Mouse (Mus musculus): Measurements from ENCODE around the gene Golph3l.
"Not testable (repeated sequence)": the region's sequence is repeated elsewhere in the genome, so short reads cannot be mapped to it uniquely, and the experiment has no call there.

Golph3l gene

DNA sequence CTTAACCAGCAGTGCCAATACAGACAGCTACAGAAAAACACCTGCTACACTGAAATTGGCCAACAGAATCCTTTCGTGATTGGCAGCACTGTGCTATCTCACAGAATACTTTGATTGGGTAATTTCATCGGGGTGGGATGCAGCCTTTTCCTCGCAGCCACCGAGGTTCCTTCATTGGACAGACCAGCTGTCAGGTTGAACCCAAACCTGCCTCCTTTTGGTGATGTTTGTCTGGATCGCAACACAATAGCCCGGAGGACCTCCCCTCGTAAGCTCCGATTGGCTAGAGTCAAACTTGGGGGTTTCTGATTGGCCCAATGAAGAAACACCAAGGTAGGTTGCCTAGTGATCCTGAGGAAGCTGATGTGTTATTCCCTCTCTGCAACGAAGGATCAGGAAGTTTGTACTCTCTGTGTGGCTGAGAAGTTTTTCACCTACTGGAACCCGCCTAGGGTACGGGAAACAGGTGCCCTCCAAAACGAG, at the start of gene Golph3l:
Gene Golph3l, plus strand, starts transcription at position 331 of the 483 bp plus-strand sequence.
- DNase-seq (ENCODE audit: low spot score): peak; percentile 98

DNA sequence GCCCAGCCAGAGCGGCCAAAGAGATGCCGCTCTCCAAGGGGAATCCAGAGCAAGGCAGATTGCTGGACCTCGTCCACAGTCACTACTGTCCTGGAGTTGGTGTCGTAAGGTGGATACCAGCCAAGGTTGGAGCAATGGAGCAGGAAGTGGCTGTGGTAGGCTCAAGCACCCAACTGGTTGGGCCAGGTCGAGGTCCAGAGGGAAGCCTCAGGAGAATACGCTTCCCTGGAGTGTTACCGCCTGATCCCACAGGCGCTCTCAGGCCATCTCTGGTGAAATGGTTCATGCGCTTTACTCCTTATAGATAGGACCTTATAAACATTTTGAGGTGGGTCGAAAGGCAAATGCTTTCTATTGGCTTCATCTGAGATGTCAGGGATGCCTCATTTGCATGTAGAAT, 49.8 kb upstream of the Golph3l start:
- no peak for DNase-seq (ENCODE audit: low spot score)

DNA sequence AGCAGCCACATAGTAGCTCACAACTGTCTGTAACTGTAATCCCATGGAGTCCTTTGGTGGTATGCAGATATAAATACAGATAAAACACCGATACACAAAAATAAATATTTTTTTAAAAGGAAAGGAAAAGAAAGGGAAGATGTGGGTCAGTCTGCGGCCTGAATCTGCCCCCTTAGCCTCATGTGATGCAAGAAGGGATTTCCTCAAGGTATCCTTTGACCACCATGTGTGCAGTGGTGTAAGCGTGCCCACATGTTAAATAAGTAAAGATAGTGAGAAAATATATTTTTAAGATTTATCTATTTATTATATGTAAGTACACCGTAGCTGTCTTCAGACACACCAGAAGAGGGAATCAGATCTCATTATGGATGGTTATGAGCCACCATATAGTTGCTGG, 48.9 kb upstream of the Golph3l start:
- DNase-seq (ENCODE audit: low spot score): no peak

DNA sequence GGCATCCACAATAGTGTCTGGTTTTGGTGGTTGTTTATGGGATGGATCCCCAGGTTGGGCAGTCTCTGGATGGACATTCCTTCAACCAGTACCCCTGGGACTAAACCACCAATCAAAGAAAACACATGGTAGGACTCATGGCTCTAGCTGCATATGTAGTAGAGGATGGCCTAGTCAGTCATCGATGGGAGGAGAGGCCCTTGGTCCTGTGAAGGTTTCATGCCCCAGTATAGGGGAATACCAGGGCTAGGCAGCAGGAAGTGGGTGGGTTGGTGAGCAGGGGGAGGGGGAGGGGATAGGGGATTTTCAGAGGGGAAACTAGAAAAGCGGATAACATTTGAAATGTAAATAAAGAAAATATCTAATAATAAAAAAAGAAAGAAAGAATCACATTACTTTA, 47.5 kb upstream of the Golph3l start:
- not testable (repeated sequence) for DNase-seq (ENCODE audit: low spot score)

DNA sequence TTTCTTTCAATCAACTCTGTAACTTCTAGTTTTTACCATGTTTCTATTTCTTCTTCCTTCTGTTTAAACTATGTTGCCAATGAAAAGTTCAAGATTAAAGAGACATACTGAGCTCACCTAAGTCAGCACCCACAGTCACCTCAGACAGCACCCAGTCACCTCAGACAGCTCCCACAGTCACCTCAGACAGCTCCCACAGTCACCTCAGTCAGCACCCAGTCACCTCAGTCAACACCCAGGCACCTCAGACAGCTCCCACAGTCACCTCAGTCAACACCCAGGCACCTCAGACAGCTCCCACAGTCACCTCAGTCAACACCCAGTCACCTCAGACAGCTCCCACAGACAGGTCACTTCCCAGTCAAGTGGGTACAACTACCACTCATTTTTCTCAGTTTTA, 46.6 kb upstream of the Golph3l start:
- no peak for DNase-seq (ENCODE audit: low spot score)

DNA sequence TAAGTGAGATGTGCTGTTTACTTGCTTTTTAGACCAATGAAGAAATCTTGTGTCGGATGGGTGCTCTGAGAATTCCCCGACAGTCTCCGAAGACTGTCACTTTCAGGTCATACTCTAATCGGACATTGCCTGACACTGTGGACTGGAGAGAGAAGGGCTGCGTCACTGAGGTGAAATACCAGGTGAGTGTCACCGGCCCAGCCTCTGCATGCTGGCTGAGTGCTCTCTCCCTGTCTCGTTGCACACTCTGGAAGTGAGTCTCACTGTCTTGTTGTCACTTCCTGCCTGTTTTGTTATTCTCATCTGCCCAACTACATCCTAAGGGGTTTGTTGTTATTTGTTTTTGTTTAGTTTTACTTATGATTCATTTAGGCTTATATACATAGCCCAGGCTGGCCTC, 45.8 kb upstream of the Golph3l start:
- no peak for DNase-seq (ENCODE audit: low spot score)

DNA sequence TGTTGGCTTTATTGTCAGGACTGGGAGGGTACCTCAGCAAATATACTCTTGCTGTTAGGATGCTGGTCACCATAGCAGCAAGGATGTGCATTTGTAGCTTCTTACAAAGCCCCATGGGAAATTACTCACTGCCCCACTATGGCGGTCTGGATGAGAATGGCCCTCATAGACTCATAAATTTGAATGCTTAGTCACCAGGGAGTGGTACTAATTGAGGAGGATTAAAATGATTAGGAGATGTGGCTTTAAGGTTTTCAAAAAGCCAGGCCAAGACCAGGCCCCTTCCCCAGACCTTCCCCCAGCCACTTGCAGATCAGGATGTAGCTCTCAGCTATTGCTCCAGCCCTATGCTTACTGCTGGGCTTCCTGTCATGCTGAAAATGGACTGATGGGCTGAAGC, 38.6 kb upstream of the Golph3l start:
- peak; percentile 83 for DNase-seq (ENCODE audit: low spot score)

DNA sequence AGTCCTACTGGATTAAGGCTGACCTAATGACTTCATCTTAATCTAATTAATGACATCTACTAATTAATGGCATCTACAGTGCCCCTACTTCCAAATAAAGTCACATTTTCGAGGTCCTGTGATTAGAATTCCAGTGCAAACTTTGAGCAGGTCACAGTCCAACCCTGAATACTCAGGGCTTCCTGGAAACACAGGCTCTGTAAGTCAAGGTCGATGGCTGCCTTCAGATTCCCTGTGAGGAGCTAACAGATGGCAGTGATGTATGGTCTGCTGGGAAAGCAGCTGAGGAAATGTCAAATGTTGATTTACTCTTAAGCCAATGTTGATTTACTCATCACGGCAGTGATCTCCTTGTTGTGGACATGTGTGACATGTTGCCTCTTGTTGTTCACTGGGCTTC, 34.7 kb upstream of the Golph3l start:
- DNase-seq (ENCODE audit: low spot score): no peak

DNA sequence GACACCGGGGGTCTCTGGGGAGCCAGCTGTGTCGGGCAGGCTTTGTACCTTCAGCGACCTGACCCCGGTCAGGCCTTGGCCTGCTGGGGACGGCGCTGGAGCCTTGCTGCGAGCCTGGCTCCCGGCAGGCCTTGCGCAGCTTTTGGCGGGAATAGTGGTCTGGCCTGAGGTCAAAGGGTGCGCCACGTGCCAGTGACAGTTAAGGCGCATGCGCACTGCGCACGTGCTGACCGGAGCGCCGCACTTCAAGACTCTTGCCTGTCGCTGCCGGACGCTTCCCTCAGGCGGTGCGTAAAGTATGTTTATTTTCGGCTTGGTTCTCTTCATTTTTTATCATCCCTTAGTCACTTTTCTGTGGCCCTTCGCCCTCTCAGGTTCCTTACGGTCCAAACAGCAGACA, 29.3 kb upstream of the Golph3l start, which contains the start of gene Hormad1:
Gene Hormad1, plus strand, starts transcription at position 241 of the 400 bp plus-strand sequence.
- DNase-seq (ENCODE audit: low spot score): no peak

DNA sequence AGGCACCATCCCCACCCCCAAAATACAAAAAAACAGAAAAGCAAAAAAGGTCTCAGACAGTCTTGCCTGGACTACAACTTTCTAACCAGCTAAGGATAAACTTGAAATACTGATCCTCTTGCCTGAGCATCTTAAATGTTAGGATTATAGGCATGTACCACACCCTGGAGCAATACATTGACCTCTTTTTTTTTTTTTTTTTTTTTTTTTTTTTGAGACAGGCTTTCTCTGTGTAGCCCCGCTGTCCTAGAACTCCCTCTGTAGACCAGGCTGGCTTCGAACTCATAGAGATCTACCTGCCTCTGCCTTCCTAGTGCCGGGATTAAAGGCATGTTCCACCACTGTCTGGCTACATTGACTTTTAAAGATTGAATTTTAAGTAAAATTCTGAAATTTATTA, 28.0 kb upstream of the Golph3l start:
- no peak for DNase-seq (ENCODE audit: low spot score)

DNA sequence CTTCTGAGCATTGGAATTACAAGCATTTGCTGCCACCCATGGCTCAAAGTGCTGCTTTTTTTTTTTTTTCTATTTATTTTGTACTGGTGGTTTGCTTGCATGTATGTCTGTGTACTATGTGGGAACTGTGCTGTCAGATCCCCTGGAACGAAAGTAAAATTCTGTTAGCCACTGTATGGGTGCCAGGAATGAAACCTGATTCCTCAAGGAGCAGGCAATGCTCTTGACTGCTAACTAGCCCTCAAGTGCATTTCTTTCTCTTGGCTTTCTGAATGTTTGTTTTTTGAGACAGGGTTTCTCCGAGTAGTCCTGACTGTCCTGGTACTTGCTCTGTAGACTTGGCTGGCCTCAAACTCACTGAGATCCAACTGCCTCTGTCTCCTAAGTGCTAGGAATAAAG, 26.9 kb upstream of the Golph3l start:
- peak; percentile 14 for DNase-seq (ENCODE audit: low spot score)

DNA sequence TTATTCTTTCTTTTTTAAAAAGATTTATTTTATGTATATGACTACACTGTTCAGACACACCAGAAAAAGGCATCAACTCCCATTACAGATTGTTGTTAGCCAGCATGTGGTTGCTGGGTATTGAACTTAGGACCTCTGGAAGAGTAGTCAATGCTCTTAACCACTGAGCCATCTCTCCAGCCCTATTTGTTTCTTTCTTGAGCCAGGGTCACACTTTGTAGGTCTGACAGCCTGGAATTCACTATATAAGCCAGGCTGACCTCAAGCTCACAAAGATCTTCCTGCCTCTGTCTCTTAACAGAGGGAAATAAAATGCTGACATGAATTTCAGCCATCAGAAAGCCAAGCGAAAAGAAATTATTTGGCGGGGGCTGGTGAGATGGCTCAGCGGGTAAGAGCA, 19.1 kb upstream of the Golph3l start:
- DNase-seq (ENCODE audit: low spot score): no peak

DNA sequence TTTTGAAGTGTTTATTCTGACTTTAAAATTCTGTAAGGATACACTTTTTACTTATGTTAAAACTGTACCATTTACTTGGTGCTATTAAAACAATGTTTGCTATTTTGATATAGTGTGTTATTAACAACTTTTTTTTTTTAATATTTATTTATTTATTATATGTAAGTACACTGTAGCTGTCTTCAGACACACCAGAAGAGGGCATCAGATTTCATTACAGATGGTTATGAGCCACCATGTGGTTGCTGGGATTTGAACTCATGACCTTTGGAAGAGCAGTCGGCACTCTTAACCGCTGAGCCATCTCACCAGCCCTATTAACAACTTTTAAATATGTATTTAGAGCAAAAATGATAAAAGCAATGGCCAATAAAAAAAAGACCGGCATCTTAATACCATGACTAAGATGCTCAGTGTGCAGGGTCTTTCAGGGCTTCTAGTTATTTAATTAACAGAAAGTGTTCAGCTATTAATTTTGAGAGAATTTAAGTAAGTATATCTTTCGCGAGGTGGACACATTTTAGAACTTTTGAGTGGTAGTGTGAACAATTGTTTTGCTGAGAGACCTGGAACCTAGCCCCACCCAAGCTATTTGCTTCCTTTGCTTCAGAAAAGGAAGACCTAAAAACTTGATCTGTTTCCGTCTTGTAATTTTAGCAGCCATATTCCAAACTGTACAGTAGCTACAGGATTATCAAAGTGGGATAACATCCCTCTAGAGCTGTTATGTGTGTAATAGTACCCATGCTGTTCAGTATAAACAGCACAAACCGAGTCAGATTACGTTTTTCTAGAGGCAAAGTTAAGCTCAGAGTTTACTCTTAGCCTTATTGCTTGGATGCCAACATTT, 755 bp upstream of the Golph3l start:
- peak; percentile 42 for DNase-seq (ENCODE audit: low spot score)

DNA sequence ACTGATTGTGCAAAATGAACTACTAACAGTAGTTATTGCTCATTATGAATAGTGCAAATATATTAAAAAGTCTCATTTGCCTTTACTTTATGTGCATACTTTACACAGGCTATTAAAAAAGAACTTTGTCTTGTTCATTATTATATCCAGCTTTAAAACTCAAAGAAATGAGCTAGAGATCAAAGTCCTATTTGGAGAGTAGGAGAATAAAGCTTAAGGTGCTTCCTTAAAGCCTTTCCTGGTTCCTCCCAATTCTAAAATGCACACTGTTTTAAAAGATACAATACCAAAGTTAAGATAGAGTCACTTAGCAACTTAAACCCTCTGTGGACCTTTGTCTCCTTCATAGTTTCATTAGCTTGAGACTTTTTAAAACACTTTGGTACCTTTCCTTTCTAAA, 10.0 kb downstream of the Golph3l start:
- no peak for DNase-seq (ENCODE audit: low spot score)

DNA sequence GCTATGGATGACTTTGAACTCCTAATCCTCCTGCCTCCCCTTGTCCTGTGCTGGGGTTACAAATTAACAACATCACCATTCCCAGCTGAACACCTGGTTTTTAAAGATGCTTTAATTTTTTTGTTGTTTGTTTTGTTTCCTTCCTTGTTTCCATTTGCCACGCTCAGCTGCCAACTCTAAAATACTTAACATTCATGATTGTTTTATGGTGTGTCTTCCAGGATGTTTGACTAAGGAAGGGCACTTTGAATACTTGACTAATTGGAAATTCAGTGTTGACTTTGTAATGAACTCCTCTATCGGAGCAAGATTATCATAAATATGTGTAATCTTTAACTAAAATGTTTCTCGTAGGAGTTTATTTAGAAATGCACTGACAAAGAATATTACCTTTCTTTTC, 12.6 kb downstream of the Golph3l start:
- no peak for DNase-seq (ENCODE audit: low spot score)

DNA sequence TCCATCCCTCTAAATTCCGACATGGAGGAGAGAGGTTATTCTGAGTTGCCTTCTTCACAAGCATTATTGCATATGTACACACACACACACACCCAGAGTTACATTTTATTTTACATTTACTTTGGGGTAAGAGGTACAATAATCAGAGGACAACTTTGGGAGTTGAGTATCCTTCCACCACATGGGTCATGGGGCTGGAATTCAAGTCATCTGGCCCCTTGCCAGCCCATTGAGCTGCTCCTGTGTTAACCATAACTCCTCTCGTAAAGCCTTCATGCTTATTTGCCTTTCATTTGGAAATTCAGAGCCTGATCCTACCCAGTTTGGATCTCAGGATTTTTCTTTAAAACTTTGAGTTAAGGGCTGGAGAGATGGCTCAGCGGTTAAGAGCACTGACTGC, 17.4 kb downstream of the Golph3l start:
- no peak for DNase-seq (ENCODE audit: low spot score)

DNA sequence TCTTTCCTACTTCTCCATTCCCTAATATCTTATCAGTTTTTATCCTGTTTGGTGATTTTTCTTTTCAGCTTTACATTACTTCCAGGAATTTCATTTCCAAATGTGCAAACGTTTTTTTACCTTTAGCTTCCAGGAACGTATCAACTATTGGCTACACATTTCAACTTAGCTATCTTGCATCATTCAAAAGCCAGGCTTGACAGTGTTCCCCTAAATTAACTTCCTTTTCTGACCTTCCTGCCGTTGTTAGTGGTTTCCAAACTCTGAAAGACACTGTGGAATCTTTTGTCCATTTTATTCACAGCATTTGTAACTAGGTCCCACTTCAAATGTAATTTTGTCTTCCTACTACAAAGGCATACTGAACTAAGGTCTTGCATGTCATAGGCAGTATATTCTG, 20.5 kb downstream of the Golph3l start:
- no peak for DNase-seq (ENCODE audit: low spot score)

DNA sequence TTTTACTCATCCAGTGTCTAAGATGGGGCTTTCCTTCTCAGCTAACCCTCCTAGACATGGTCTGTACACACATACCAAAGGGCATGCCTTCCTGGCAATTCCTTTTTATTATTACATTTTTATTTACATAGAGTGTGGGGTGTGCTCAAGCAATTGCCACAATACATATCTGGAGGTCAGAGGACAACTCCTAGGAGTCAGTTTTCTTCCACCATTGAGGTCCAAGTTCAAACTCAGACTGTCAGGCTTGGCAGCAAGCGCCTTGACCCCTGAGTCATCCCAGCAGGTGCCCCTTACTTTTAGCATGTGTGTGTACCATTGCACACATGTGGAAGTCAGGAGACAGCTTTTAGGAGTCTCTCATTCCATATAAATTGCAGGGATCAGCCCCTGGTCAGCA, 25.3 kb downstream of the Golph3l start:
- no peak for DNase-seq (ENCODE audit: low spot score)

DNA sequence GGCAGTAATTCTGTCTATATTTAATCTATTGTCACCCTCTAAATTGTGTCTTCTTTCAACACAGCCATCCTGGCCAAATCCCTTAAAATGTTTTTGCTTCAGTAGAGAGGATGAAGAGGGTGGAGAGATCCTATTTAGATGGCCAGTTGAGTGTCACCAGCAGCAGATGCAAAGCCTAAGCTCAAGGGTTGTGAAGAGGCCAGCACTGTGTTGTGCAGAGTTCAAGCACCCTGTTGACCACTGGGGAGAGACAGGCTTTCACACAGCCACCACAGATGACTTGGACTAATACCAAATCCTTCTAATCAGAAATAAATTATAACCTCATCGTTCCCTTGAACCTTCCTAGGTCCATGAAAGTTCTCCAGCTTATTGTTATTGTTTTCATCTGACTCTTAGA, 29.8 kb downstream of the Golph3l start:
- DNase-seq (ENCODE audit: low spot score): peak; percentile 59

DNA sequence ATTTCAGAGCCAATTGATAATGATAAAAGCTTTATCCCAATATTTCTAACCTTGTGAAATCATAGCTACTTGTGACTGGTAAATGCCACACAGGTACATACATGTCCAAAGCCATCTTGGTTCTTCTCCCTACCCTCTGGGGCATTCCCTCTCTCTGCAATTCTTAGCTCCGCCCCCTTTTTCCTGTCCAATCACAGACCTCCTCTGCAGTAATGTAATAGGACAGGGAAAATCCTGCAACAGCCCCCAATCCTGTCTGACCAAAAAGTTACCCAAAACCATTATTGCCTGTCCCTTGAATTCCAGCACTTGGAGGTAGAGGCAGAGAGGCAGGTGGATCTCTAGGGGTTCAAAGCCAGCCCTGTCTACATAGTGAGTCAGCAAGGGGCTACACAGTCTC, 32.5 kb downstream of the Golph3l start:
- DNase-seq (ENCODE audit: low spot score): no peak

DNA sequence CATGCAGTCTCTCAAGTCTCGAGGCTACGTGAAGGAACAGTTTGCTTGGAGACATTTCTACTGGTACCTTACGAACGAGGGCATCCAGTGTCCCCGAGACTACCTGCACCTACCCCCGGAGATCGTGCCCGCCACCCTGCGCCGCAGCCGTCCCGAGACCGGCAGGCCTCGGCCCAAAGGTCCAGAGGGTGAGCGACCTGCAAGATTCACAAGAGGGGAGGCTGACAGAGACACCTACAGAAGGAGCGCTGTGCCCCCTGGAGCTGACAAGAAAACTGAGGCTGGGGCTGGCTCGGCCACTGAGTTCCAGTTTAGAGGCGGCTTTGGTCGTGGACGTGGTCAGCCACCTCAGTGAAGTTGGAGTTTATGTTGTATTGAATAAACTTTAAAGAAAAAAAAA, 33.7 kb downstream of the Golph3l start:
- DNase-seq (ENCODE audit: low spot score): not testable (repeated sequence)

DNA sequence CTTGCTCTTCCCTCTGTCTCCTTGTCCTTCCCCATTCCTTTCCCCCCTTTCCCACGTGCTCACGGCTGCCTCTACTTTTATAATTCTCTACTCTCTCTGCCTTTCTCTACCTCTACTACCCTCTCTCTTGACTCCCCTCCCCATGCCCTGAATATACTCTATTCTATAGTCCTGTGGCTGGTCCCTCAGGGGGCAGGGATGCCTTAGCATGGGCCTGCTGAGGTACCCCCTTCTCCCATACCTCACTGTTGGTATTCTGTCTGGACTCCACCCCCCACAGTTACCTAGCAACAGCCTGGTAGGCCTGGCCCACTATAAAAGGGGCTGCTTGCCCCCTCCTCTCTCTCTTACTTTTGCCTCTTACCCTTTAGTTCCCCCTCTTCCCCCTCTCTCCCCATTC, 34.8 kb downstream of the Golph3l start:
- DNase-seq (ENCODE audit: low spot score): no peak

DNA sequence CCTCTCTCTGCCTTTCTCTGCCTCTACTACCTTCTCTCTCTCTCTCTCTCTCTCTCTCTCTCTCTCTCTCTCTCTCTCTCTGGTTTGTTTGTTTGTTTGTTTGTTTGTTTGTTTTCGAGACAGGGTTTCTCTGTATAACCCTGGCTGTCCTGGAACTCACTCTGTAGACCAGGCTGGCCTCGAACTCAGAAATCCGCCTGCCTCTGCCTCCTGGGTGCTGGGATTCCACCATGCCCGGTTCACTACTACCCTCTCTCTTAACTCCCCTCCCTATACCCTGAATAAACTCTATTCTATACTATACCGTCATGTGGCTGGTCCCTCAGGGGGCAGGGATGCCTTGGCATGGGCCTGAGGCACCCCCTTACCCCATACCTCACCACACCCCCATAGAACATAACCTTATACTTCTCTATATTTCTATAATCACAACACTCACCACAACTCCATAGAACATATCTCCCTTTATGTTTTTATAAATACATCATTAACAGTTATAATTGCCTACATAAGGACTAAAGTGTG, 35.3 kb downstream of the Golph3l start:
- DNase-seq (ENCODE audit: low spot score): not testable (repeated sequence)
